Mouse (Mus musculus) layer of hippocampus, postnatal 36 days (tissue): Measurements from ENCODE around the gene Neil3. TPM values are rescaled to one million over a fixed set of nuclear protein-coding genes. Genes with fewer than 3 reads are reported as not detected.

Experiments used
- total RNA-seq, 2 experiments: library from RNA; stranded (reverse); gene quantifications; 2 replicates each; pipeline ENCODE4 v1.2.3; 2021

Neil3 gene
- total RNA-seq, 2 experiments from 2014 or later, result 0.35 to 0.52 TPM

Other genes starting within 250 kb of the Neil3 start
- 1 to 10 TPM; 6.9 to 7.0 TPM for gene Aga, start 127.3 kb downstream of the Neil3 start, total RNA-seq